Mouse (Mus musculus) MEL (cell line): ENCODE results near the gene Slc35b2. TPM values are rescaled to one million over a fixed set of nuclear protein-coding genes. Genes with fewer than 3 reads are reported as not detected.

Source experiments
- DNase-seq: peaks from one replicate; pipeline ENCODE4 v3.0.0; 2011; ENCODE audit warnings: low read depth, low spot score
- H3K27ac ChIP-seq: 2 replicates; pipeline ENCODE4 v1.5.1; 2012; ENCODE audit warnings: low read depth, mild to moderate bottlenecking, control low read depth, low read length, moderate library complexity; ENCODE audit not compliant: control insufficient read depth
- H3K27me3 ChIP-seq, 2 experiments: fragments of 150-350 bp in 1 of 2; sonication (generic) in 1 of 2; 2 replicates each; pipeline ENCODE4 v1.6.1; 2012; ENCODE audit warnings: low read length in 2 of 2, mild to moderate bottlenecking in 2 of 2, improper control_type of control experiment in 1 of 2, moderate library complexity in 1 of 2; ENCODE audit not compliant: insufficient read depth in 2 of 2, control insufficient read depth in 1 of 2
- H3K36me3 ChIP-seq, 2 experiments: 2 replicates each; pipeline ENCODE4 v1.6.1; 2012 to 2014; ENCODE audit warnings: low read length in 2 of 2, improper control_type of control experiment in 1 of 2, inconsistent platforms in 1 of 2, mild to moderate bottlenecking in 1 of 2; ENCODE audit not compliant: insufficient read depth in 2 of 2, control insufficient read depth in 1 of 2
- H3K4me1 ChIP-seq, 2 experiments: fragments of 150-350 bp in 1 of 2; sonication (generic) in 1 of 2; 2 replicates each; pipeline ENCODE4 v1.6.1; 2012; ENCODE audit warnings: low read length in 2 of 2, improper control_type of control experiment in 1 of 2, mild to moderate bottlenecking in 1 of 2; ENCODE audit not compliant: insufficient read depth in 2 of 2, control insufficient read depth in 1 of 2
- H3K4me3 ChIP-seq, 2 experiments: fragments of 150-350 bp in 1 of 2; sonication (generic) in 1 of 2; 2 replicates each; pipeline ENCODE4 v1.5.1; 2012; ENCODE audit warnings: low read depth in 2 of 2, low read length in 2 of 2, mild to moderate bottlenecking in 2 of 2, moderate library complexity in 2 of 2, control low read depth in 1 of 2, improper control_type of control experiment in 1 of 2; ENCODE audit not compliant: control insufficient read depth in 1 of 2, insufficient read depth in 1 of 2
- H3K79me2 ChIP-seq: 2 replicates; pipeline ENCODE4 v1.6.1; 2012; ENCODE audit warnings: mild to moderate bottlenecking, low read length, moderate library complexity; ENCODE audit not compliant: control insufficient read depth, poor library complexity, insufficient read depth
- H3K9ac ChIP-seq: 2 replicates; pipeline ENCODE4 v1.6.1; 2012; ENCODE audit warnings: low read depth, mild to moderate bottlenecking, control low read depth, low read length, moderate library complexity; ENCODE audit not compliant: control insufficient read depth, poor library complexity, severe bottlenecking
- H3K9me3 ChIP-seq: fragments of 150-350 bp; sonication (generic); replicated peaks from 2 replicates; pipeline ENCODE4 v1.6.1; 2012; ENCODE audit warnings: mild to moderate bottlenecking, low read length, improper control_type of control experiment, moderate library complexity; ENCODE audit not compliant: insufficient read depth
- BHLHE40 ChIP-seq: IDR thresholded peaks from 2 replicates; pipeline ENCODE4 v1.6.1; 2012; ENCODE audit warnings: low read depth, mild to moderate bottlenecking, inconsistent platforms, low read length, improper control_type of control experiment, borderline replicate concordance
- CTCF ChIP-seq, 3 experiments: IDR thresholded peaks in 2 of 3; conservative IDR thresholded peaks in 1 of 3; 2 replicates each; pipeline ENCODE4 v1.5.1; 2011 to 2012; ENCODE audit warnings: low read length in 3 of 3, low read depth in 2 of 3, mild to moderate bottlenecking in 2 of 3, improper control_type of control experiment in 1 of 3, inconsistent platforms in 1 of 3, mixed read lengths in 1 of 3, moderate library complexity in 1 of 3; ENCODE audit not compliant: control insufficient read depth in 1 of 3, insufficient read depth in 1 of 3, poor library complexity in 1 of 3, severe bottlenecking in 1 of 3
- ELF1 ChIP-seq: IDR thresholded peaks from 2 replicates; pipeline ENCODE4 v1.6.1; 2014; ENCODE audit warnings: low read depth, mild to moderate bottlenecking, inconsistent platforms, low read length, improper control_type of control experiment, moderate library complexity
- ETS1 ChIP-seq: IDR thresholded peaks from 2 replicates; pipeline ENCODE4 v1.6.1; 2012; ENCODE audit warnings: low read depth, mild to moderate bottlenecking, inconsistent platforms, low read length, improper control_type of control experiment, moderate library complexity
- GABPA ChIP-seq: IDR thresholded peaks from 2 replicates; pipeline ENCODE4 v1.6.1; 2012; ENCODE audit warnings: low read depth, mild to moderate bottlenecking, inconsistent platforms, low read length, improper control_type of control experiment, moderate library complexity
- GATA1 ChIP-seq: IDR thresholded peaks from 2 replicates; pipeline ENCODE4 v1.6.1; 2011; ENCODE audit warnings: low read depth, low read length, improper control_type of control experiment
- HCFC1 ChIP-seq: IDR thresholded peaks from 2 replicates; pipeline ENCODE4 v1.6.1; 2012; ENCODE audit warnings: low read depth, mild to moderate bottlenecking, inconsistent platforms, low read length, improper control_type of control experiment, moderate library complexity
- MAFK ChIP-seq: IDR thresholded peaks from 2 replicates; pipeline ENCODE4 v1.6.1; 2011; ENCODE audit warnings: low read depth, mild to moderate bottlenecking, low read length, improper control_type of control experiment, borderline replicate concordance
- MAX ChIP-seq: IDR thresholded peaks from 2 replicates; pipeline ENCODE4 v1.6.1; 2011; ENCODE audit warnings: low read length, improper control_type of control experiment
- MAZ ChIP-seq: IDR thresholded peaks from 2 replicates; pipeline ENCODE4 v1.6.1; 2012; ENCODE audit warnings: low read depth, mild to moderate bottlenecking, inconsistent platforms, low read length, improper control_type of control experiment
- MEF2A ChIP-seq: IDR thresholded peaks from 2 replicates; pipeline ENCODE4 v1.6.1; 2014; ENCODE audit warnings: low read depth, mild to moderate bottlenecking, inconsistent platforms, low read length, improper control_type of control experiment; ENCODE audit not compliant: poor library complexity, insufficient replicate concordance, severe bottlenecking; ENCODE audit errors: extremely low read depth
- NELFE ChIP-seq: IDR thresholded peaks from 2 replicates; pipeline ENCODE4 v1.6.1; 2011; ENCODE audit warnings: low read depth, low read length, improper control_type of control experiment
- NRF1 ChIP-seq: IDR thresholded peaks from 2 replicates; pipeline ENCODE4 v1.6.1; 2014; ENCODE audit warnings: low read depth, mild to moderate bottlenecking, inconsistent platforms, low read length, improper control_type of control experiment, moderate library complexity; ENCODE audit not compliant: poor library complexity, insufficient read depth, severe bottlenecking
- POLR2AphosphoS2 ChIP-seq: IDR thresholded peaks from 2 replicates; pipeline ENCODE4 v1.6.1; 2011; ENCODE audit warnings: low read length, improper control_type of control experiment
- RAD21 ChIP-seq: IDR thresholded peaks from 2 replicates; pipeline ENCODE4 v1.6.1; 2011; ENCODE audit warnings: mild to moderate bottlenecking, low read depth, low read length, improper control_type of control experiment
- SIN3A ChIP-seq: IDR thresholded peaks from 2 replicates; pipeline ENCODE4 v1.6.1; 2012; ENCODE audit warnings: low read length, improper control_type of control experiment, inconsistent platforms
- SMC3 ChIP-seq: IDR thresholded peaks from 2 replicates; pipeline ENCODE4 v1.6.1; 2011; ENCODE audit warnings: low read depth, low read length, improper control_type of control experiment
- TBP ChIP-seq: IDR thresholded peaks from 2 replicates; pipeline ENCODE4 v1.8.0; 2011; ENCODE audit warnings: low read depth, low read length, improper control_type of control experiment
- USF2 ChIP-seq, 2 experiments: IDR thresholded peaks; 2 replicates each; pipeline ENCODE4 v1.6.1; 2011 to 2012; ENCODE audit warnings: improper control_type of control experiment in 2 of 2, low read length in 2 of 2, borderline replicate concordance in 1 of 2, inconsistent platforms in 1 of 2, low read depth in 1 of 2, mild to moderate bottlenecking in 1 of 2; ENCODE audit not compliant: insufficient read depth in 1 of 2
- ZC3H11A ChIP-seq: IDR thresholded peaks from 2 replicates; pipeline ENCODE4 v1.6.1; 2012; ENCODE audit warnings: low read depth, mild to moderate bottlenecking, inconsistent platforms, low read length, improper control_type of control experiment
- ZMIZ1 ChIP-seq: IDR thresholded peaks from 2 replicates; pipeline ENCODE4 v1.6.1; 2012; ENCODE audit warnings: low read depth, mild to moderate bottlenecking, inconsistent platforms, low read length, improper control_type of control experiment, moderate library complexity
- ZNF384 ChIP-seq: IDR thresholded peaks from 2 replicates; pipeline ENCODE4 v1.6.1; 2012; ENCODE audit warnings: low read depth, mild to moderate bottlenecking, inconsistent platforms, low read length, improper control_type of control experiment
- polyA plus RNA-seq, 2 experiments: library from polyadenylated mRNA; stranded (reverse) in 1 of 2; unstranded in 1 of 2; fragments of >175 nt in 1 of 2; fragments of >200 nt in 1 of 2; gene quantifications; 2 replicates each; pipeline versions ENCODE4 v1.2.1 to v1.2.4; 2012; ENCODE audit warnings: low replicate concordance in 2 of 2, low read depth in 1 of 2; ENCODE audit not compliant: insufficient read length in 2 of 2, insufficient read depth in 1 of 2, missing spikeins in 1 of 2
- total RNA-seq: library from RNA; depleted of rRNA; stranded (reverse); fragments of 300-350 nt; gene quantifications from 2 replicates; pipeline ENCODE4 v1.2.3, GENCODE M21; 2012

Gene Slc35b2
- total and polyA plus RNA-seq, 3 experiments: 81.7 to 111 TPM; not detected in 1

- Histone ChIP-seq H3K4me3 (peak overlapping the region in 1 of 2 experiments; percentile 23; a peak in 1 of 4 replicates), H3K27ac (peak overlapping the region; percentile 80), H3K9ac (peak overlapping the region; percentile 64), H3K9me3 (no peaks in the 10 kb centered on the region)
- DNase-seq: peak; percentile 95
- TF ChIP-seq ZNF384 (no peak), ELF1 (peak; percentile 54; the same call in 1 of the 2 replicates), ZC3H11A (peak; percentile 44; the same call in 1 of the 2 replicates), RAD21 (peak; percentile 63), MEF2A (no peak), HCFC1 (peak; percentile 38), USF2 (IDR thresholded peaks at IDR 0.05; ENCODE audit: borderline replicate concordance in 1 of 2, insufficient read depth in 1 of 2, low read depth in 1 of 2, low read length in 2 of 2) (no peak), TBP (peak; percentile 21; the same call in 1 of the 2 replicates), ETS1 (peak; percentile 22; the same call in 1 of the 2 replicates), MAZ (no peak; the same call in 1 of the 2 replicates), MAX (no peak), GABPA (no peak), SIN3A (peak; percentile 73), GATA1 (peak; percentile 5; the same call in 1 of the 2 replicates), NRF1 (no peak), NELFE (no peak), BHLHE40 (no peak), SMC3 (peak; percentile 82), POLR2AphosphoS2 (no peak), MAFK (no peak), CTCF (IDR thresholded peaks at IDR 0.05 in 2 of 3, conservative IDR thresholded peaks at IDR 0.05 in 1 of 3; ENCODE audit: control insufficient read depth in 1 of 3, insufficient read depth in 1 of 3, low read depth in 2 of 3, low read length in 3 of 3, poor library complexity in 1 of 3, severe bottlenecking in 1 of 3) (peak; percentile 69 to 97 (median 96)), ZMIZ1 (no peak)
- TF ChIP-seq, all 39 proteins: peak for 10
- Histone ChIP-seq H3K27me3 (no peaks in the 10 kb centered on the region), H3K4me1 (peaks cover 20 to 39% of the 10 kb centered on the region in 2 experiments), H3K36me3 (peaks cover 0 to 27% of the 10 kb centered on the region in 2 experiments; a peak in 2 of 4 replicates), H3K79me2 (no peaks in the 10 kb centered on the region)
Observed at GRCm38 (mm10) chr17:45581567-45581983, 17.9 kb downstream of the Slc35b2 start.
